ENCODE assay signal across 19 mouse cellular contexts in genomic region chr6:82875509-82875935, GRCm38 (mm10).
A peak's percentile ranks its signal among the peaks of the same experiment; 100 is the strongest.
DNase-seq lines count a peak whose midpoint lies in the region; ATAC-seq and TF ChIP-seq lines count a peak whose summit lies in the region.
"Had no signal": no experiment of that assay in that cellular context is flagged by ENCODE, and none has a peak within 500 bp of the region (broad histone marks: within the 10 kb centered on the region; RNA-seq: fewer than 3 reads in every experiment).

No protein-coding gene starts in this region.

- H3K4me3 ChIP-seq in lung, embryonic 16.5 days (ENCODE audit: low read length): no peak overlapping the region
- H3K4me3 ChIP-seq in myocyte: no peak overlapping the region
- H3K4me3 ChIP-seq in thymus, adult 2 months (ENCODE audit: control insufficient read depth, insufficient read depth, low read length): no peak overlapping the region
- H3K4me3 ChIP-seq in heart, embryonic 12.5 days: no peak overlapping the region
- no peak overlapping the region for H3K4me3 ChIP-seq in neural tube, embryonic 15.5 days (replicated peaks)
- H3K4me3 ChIP-seq: embryonic facial prominence, embryonic 13.5 days; forebrain, embryonic 10.5 days; heart, embryonic 15.5 days; neural tube, embryonic 13.5 days had no signal

- H3K27ac ChIP-seq in lung, embryonic 16.5 days (ENCODE audit: low read length): no peak overlapping the region
- H3K27ac ChIP-seq in thymus, adult 2 months (ENCODE audit: control insufficient read depth, insufficient read depth, low read length): peak overlapping the region; percentile 48; the same call in 1 of the 2 replicates
- H3K27ac ChIP-seq in heart, embryonic 12.5 days (ENCODE audit: poor library complexity, severe bottlenecking): no peak overlapping the region
- no peak overlapping the region for H3K27ac ChIP-seq in neural tube, embryonic 15.5 days (replicated peaks)
- H3K27ac ChIP-seq: embryonic facial prominence, embryonic 13.5 days; forebrain, embryonic 10.5 days; heart, embryonic 15.5 days; liver, embryonic 14.5 days; neural tube, embryonic 13.5 days had no signal

- H3K36me3 ChIP-seq in lung, embryonic 16.5 days (ENCODE audit: control insufficient read depth, insufficient read depth, low read length): no peaks in the 10 kb centered on the region
- H3K36me3 ChIP-seq in myocyte (ENCODE audit: control insufficient read depth, insufficient read depth): no peaks in the 10 kb centered on the region
- H3K36me3 ChIP-seq in thymus, adult 2 months (ENCODE audit: control insufficient read depth, insufficient read depth, low read length): no peaks in the 10 kb centered on the region
- H3K36me3 ChIP-seq in heart, embryonic 12.5 days: no peaks in the 10 kb centered on the region
- H3K36me3 ChIP-seq in neural tube, embryonic 15.5 days: no peaks in the 10 kb centered on the region
- H3K36me3 ChIP-seq: embryonic facial prominence, embryonic 13.5 days; forebrain, embryonic 10.5 days; heart, embryonic 15.5 days; neural tube, embryonic 13.5 days had no signal

- TF ChIP-seq POLR2A in myocyte (IDR thresholded peaks at IDR 0.05; ENCODE audit: insufficient read length, low read depth): no peak
- TF ChIP-seq POLR2A in thymus, adult 2 months (IDR thresholded peaks at IDR 0.05; ENCODE audit: control insufficient read depth, extremely low read depth, insufficient read depth, low read length, poor library complexity): no peak

- TF ChIP-seq CTCF in thymus, adult 2 months (IDR thresholded peaks at IDR 0.05; ENCODE audit: borderline replicate concordance, control insufficient read depth, extremely low read depth, insufficient read depth, low read length, poor library complexity): no peak

- H3K4me1 ChIP-seq in lung, embryonic 16.5 days (replicated peaks; ENCODE audit: control insufficient read depth, insufficient read depth, low read length): no peaks in the 10 kb centered on the region
- peaks cover 21% of the 10 kb centered on the region for H3K4me1 ChIP-seq in thymus, adult 2 months (replicated peaks; ENCODE audit: control insufficient read depth, insufficient read depth, low read length)
- H3K4me1 ChIP-seq in heart, embryonic 12.5 days (replicated peaks): 0 out of 2 replicates have a peak, but pooled peaks cover 7% of the 10 kb centered on the region
- no peaks in the 10 kb centered on the region for H3K4me1 ChIP-seq in neural tube, embryonic 15.5 days
- H3K4me1 ChIP-seq: embryonic facial prominence, embryonic 13.5 days; forebrain, embryonic 10.5 days; neural tube, embryonic 13.5 days had no signal

- 42% methylated on average over 6 of the region's 6 CpGs for WGBS in lung, embryonic 16.5 days
- WGBS in thymus, adult 2 months: 36% methylated on average over 6 of the region's 6 CpGs
- WGBS in heart, embryonic 12.5 days: 70% methylated on average over 6 of the region's 6 CpGs
- 50% methylated on average over 6 of the region's 6 CpGs for WGBS in neural tube, embryonic 15.5 days

- no peaks in the 10 kb centered on the region for H3K27me3 ChIP-seq in lung, embryonic 16.5 days (ENCODE audit: control insufficient read depth, insufficient read depth, low read depth, low read length)
- H3K27me3 ChIP-seq in myocyte (ENCODE audit: control insufficient read depth, insufficient read depth, insufficient read length): no peaks in the 10 kb centered on the region
- H3K27me3 ChIP-seq in thymus, adult 2 months (ENCODE audit: control insufficient read depth, insufficient read depth, low read length): no peaks in the 10 kb centered on the region
- H3K27me3 ChIP-seq in heart, embryonic 12.5 days (replicated peaks): no peaks in the 10 kb centered on the region
- no peaks in the 10 kb centered on the region for H3K27me3 ChIP-seq in neural tube, embryonic 15.5 days (replicated peaks)
- H3K27me3 ChIP-seq: embryonic facial prominence, embryonic 13.5 days; heart, embryonic 15.5 days; neural tube, embryonic 13.5 days had no signal

- H3K79me2 ChIP-seq in myocyte (ENCODE audit: control insufficient read depth, insufficient read depth): no peaks in the 10 kb centered on the region

- no peak overlapping the region for H3K4me2 ChIP-seq in lung, embryonic 16.5 days (ENCODE audit: low read depth, low read length)
- H3K4me2 ChIP-seq in myocyte (ENCODE audit: low read depth): no peak overlapping the region
- H3K4me2 ChIP-seq in heart, embryonic 12.5 days: no peak overlapping the region
- no peak overlapping the region for H3K4me2 ChIP-seq in neural tube, embryonic 15.5 days
- H3K4me2 ChIP-seq: embryonic facial prominence, embryonic 13.5 days; heart, embryonic 15.5 days; neural tube, embryonic 13.5 days had no signal

- H3ac ChIP-seq in myocyte (ENCODE audit: control insufficient read depth, insufficient read length): no peak overlapping the region

- no peak overlapping the region for H3K9ac ChIP-seq in lung, embryonic 16.5 days (ENCODE audit: low read length)
- H3K9ac ChIP-seq in heart, embryonic 12.5 days: no peak overlapping the region
- no peak overlapping the region for H3K9ac ChIP-seq in neural tube, embryonic 15.5 days (replicated peaks)
- H3K9ac ChIP-seq: embryonic facial prominence, embryonic 13.5 days; heart, embryonic 15.5 days; liver, embryonic 14.5 days; neural tube, embryonic 13.5 days had no signal

- no peaks in the 10 kb centered on the region for H3K9me3 ChIP-seq in lung, embryonic 16.5 days (ENCODE audit: control insufficient read depth, low read length)
- H3K9me3 ChIP-seq in heart, embryonic 12.5 days (replicated peaks): no peaks in the 10 kb centered on the region
- H3K9me3 ChIP-seq in neural tube, embryonic 15.5 days (replicated peaks): no peaks in the 10 kb centered on the region
- H3K9me3 ChIP-seq: embryonic facial prominence, embryonic 13.5 days; forebrain, embryonic 10.5 days; heart, embryonic 15.5 days; neural tube, embryonic 13.5 days had no signal

- ATAC-seq in lung, embryonic 16.5 days (ENCODE audit: low read depth): 0 out of 2 replicates have a peak, but pooled peaks have one; percentile 20
- no peak for ATAC-seq in heart, embryonic 12.5 days (ENCODE audit: insufficient number of reproducible peaks, low FRiP score)
- ATAC-seq in neural tube, embryonic 15.5 days (ENCODE audit: low FRiP score): no peak

- no peak for DNase-seq in lung, postnatal 36 days
- peak; percentile 26 for DNase-seq in thymus, adult 2 months
- DNase-seq in adrenal gland, postnatal 4 days (ENCODE audit: low spot score in 2 of 2): no peak
- DNase-seq: adrenal gland, postnatal 36 days; B cell, adult 2 months; cerebellum, postnatal 25 days; kidney, adult 11 months; kidney, postnatal 25 days; lung, postnatal 10 days; right cerebral cortex, adult 18-20 months had no signal

TF ChIP-seq in myocyte, 11 proteins besides CTCF, POLR2A, EP300 and RAD21:
- TF ChIP-seq TCF12 (IDR thresholded peaks at IDR 0.05; ENCODE audit: insufficient read depth, poor library complexity, severe bottlenecking): no peak
- peak in 2 of 3 experiments; percentile 60 to 93 for TF ChIP-seq MYOG (IDR thresholded peaks at IDR 0.05; ENCODE audit: control insufficient read depth in 1 of 3, insufficient read depth in 1 of 3, insufficient read length in 2 of 3, low read depth in 2 of 3)
- TF ChIP-seq MYOD1 (IDR thresholded peaks at IDR 0.05; ENCODE audit: control insufficient read depth in 1 of 3, insufficient read length in 2 of 3, low read depth in 2 of 3): peak in 2 of 3 experiments; percentile 67 to 83
